Mouse (Mus musculus) pancreas, adult 10 weeks (tissue): ENCODE measurements around the gene Uqcrfs1. TPM values are rescaled to one million over a fixed set of nuclear protein-coding genes. Genes with fewer than 3 reads are reported as not detected.

Source experiments
- polyA plus RNA-seq: library from polyadenylated mRNA; stranded (reverse); fragments of 350-450 nt; fragmentation: Illumina TruSeq; extraction: RNeasy Lipid Tissue Mini Kit (QIAGEN cat#74804); gene quantifications from one replicate; pipeline ENCODE4 v1.2.3, GENCODE M21; 2015; ENCODE audit warnings: low read depth, low replicate concordance; ENCODE audit not compliant: insufficient read depth

Uqcrfs1 gene
- polyA plus RNA-seq, result 27.4 TPM

GRCm38 (mm10) chr13:30544856-30545604 lies at the start of gene Uqcrfs1:
Gene Uqcrfs1 (minus strand): TSS chr13:30545362.

Other genes with a start within 250 kb of the Uqcrfs1 start
- 2.2 TPM for gene Agtr1a, start 208.9 kb downstream of the Uqcrfs1 start, polyA plus RNA-seq
- gene Dusp22, start 114.6 kb upstream of the Uqcrfs1 start, polyA plus RNA-seq, result 9.3 TPM
- gene Irf4, start 203.9 kb upstream of the Uqcrfs1 start, polyA plus RNA-seq, result 0.22 TPM